Mouse (Mus musculus): ENCODE results near the gene Ccl11. TPM values are rescaled to one million over a fixed set of nuclear protein-coding genes. Genes with fewer than 3 reads are reported as not detected.

Gene Ccl11
- total RNA-seq, 2 experiments from 2014 or later = 0.34 to 0.62 TPM

DNA sequence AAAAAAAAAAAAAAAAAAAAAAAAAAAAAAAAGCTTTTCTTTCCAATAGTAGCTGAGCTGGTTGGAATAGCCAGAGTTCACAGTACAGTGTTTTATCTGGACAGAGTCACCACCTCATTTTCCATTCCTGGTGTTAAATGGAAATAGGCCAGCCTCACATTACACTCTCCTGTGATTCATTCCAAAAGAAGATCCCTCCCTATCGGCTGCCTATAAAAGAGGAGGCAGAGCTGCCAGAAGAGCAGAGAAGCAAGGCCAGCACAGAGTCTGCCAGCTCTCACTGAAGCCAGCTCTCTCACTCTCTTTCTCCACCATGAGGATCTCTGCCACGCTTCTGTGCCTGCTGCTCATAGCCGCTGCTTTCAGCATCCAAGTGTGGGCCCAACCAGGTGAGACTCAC, 12.2 kb upstream of the Ccl11 start, which contains the start of gene Ccl7:
Gene Ccl7, plus strand, starts transcription at position 242 of the 400 bp plus-strand sequence.
- peak in 1 of 2 experiments; percentile 43 for DNase-seq (ENCODE audit: low spot score in 2 of 2)
- intact Hi-C loops (cut with DNase I) = no loop called here

DNA sequence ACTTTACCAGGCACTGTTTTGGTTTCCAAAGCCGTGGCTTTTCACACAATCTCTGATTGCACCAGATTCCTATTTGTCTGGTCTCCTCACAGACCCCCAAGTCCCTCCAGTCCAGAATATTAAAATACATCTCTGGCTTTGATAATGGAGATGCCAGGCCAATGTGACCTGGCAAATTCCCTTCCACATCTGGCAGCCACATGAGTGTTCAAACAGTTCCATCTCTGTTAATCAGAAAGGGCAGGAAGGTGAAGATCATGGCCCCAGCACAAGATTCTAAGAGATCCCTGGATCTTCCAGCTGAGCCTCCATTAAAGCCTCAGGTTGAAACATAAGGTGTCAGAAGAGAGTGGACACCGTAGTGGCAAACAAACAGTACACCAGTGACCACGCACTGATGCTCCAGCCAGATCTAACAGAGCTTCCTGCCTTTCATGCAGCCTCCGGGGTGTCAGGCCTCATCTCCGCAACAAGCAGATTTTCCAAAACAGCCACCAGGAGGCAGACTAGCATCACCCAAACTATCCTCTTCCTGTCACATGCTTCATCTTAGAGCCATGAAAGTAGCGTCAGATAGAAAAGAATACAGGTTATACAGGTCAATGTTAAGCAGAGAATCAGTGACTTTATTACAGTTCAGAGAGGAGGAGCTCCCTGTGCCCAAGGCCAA, 9.7 kb upstream of the Ccl11 start:
- peak in 1 of 2 experiments; percentile 25 for DNase-seq (ENCODE audit: low spot score in 2 of 2)
- intact Hi-C loops (cut with DNase I) = loop anchor here (2.0 kb wide), 1 partner anchor 129 kb away; no protein-coding TSS in a partner anchor

DNA sequence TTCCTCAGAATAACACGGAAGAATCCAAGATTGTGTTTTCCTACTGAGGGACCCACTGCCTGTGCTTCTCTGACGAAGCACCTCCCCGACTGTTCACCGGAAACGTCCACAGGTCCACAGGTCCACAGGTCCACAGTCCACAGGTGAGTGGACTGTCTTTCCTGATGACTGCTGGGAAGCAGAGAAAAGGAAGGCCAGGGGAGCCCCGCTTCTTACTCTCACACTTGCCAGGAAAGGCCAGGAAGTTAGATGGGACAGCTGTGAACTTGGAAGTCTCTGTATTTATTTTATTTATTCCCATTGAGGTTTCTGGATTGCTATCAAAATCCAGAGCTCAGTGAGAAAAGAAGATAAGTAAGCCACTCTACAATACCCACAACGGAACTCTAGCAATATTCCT, 3.8 kb upstream of the Ccl11 start:
- DNase-seq (ENCODE audit: low spot score in 2 of 2) = no peak
- intact Hi-C loops (cut with DNase I) = no loop called here

DNA sequence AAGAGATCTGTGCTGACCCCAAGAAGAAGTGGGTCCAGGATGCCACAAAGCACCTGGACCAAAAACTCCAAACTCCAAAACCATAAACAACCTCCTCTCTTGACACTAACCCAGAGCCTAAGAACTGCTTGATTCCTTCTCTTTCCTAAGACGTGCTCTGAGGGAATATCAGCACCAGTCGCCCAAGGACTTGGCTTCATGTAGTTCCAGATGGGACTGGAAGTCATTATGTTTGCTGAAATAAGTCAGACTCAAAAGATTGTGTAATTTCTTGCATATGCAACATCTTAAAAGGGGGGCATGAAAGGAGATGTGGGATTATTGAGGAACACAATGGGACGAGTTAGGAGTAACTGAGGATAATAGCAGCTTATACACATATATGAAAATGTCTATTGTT, 4.6 kb downstream of the Ccl11 start:
- DNase-seq (ENCODE audit: low spot score in 2 of 2) = no peak
- intact Hi-C loops (cut with DNase I) = no loop called here

DNA sequence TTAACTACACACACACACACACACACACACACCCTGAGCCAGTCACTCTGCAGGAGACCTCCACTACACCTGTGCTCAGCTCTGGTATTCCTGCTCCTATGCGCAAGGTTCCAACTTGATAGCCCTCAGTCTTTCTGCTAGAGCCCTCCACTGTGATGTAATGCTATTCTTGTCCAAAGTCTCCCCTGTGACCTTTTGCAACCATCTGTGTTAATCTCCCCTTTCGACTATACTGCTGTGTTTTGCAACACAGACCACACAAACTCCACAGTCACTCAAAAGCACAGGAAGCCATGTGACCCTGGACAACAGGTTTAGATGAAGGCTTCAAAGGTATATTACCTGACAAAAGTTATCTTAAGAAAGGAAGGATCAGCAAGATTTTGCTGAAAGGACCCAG, 5.8 kb downstream of the Ccl11 start:
- no peak for DNase-seq (ENCODE audit: low spot score in 2 of 2)
- intact Hi-C loops (cut with DNase I) = no loop called here

DNA sequence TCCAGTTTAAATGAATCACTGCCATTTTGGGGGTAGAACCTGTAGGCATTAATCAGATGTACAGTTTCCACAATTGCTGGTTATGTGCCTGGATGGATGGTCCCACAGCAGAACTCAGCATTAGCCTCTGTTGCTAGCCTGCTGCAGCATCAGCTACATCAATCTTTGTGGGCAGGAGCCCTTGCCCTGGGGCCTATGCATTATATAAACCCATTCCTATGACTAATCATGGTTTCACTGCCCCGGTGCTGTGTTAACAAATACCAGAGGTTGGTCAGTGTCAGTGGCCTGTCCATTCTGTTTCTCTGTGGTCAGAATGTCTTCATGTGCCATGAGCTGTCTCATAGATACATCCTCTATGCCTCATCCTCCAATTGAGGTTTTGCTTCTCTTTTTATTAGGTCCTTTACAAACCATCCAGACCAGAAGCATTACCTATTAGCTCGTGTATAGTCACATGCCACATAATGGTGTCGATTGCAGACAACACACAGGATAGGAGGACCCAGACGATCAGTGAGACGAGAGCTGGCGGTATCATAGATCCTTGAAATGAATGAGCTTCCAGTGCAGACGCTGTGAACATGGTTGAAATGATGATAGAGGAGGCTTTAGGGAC, 9.4 kb downstream of the Ccl11 start:
- intact Hi-C loops (cut with DNase I) = loop anchor here (5.0 kb wide), 1 partner anchor 65 kb away; no protein-coding TSS in a partner anchor
- DNase-seq (ENCODE audit: low spot score in 2 of 2) = no peak

DNA sequence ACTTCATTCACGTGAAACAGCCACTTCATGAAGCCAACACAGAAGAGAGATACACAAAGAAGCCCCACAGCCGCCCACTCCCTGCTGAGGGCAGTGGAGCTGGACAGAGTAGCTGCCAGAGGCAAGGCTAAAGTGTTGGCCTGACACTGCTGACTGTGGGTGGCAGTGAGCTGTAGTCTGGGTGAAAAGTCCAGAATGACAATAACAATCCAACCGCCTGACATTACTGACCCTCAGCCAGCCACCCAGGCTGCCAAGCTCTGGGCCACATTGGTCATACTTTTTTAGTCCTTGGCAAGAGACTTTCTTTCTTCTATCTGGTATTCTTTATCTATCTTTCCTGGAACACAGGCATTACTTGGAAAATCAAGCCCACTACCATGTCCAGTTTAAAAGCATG, 13.5 kb downstream of the Ccl11 start:
- intact Hi-C loops (cut with DNase I) = no loop called here
- DNase-seq (ENCODE audit: low spot score in 2 of 2) = no peak

DNA sequence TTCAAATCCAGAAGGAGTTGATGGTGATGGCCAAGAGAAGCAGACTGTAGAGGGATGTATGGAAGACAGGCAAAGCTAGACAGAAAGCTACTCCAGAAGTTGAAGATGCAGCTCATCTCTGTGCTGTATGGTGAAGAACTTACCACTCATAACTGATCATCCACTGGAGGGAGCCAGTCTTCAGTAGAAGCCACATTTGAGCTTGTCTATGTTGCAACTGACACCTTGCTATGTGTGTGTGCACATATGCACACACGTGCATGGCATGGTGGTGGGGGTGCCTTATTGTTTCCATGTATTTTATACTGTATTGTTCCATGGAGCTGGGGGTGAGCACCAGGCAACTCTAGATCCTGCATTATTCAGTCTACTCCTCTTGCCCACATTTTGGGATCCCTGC, 14.8 kb downstream of the Ccl11 start:
- intact Hi-C loops (cut with DNase I) = no loop called here
- no peak for DNase-seq (ENCODE audit: low spot score in 2 of 2)

DNA sequence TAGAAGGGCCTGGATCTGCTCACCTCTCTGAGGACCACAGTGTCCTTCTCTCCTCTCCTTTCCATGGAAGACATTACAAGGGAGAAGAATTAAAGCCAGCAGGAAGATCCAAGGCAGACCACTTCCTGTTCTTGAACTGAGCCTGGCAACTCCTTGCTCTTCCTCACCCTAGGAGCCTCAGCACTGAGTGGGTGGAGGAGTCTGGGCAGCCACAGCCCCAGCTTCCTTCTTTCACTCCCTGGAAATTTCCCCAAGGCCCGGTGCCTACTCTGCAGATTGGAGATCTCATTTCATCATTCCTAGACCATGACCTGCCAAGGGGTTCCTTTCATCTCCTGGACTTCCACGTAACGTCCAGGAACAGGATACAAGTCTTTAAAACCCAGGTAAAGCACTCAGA, 15.4 kb downstream of the Ccl11 start:
- DNase-seq (ENCODE audit: low spot score in 2 of 2) = no peak
- intact Hi-C loops (cut with DNase I) = no loop called here

DNA sequence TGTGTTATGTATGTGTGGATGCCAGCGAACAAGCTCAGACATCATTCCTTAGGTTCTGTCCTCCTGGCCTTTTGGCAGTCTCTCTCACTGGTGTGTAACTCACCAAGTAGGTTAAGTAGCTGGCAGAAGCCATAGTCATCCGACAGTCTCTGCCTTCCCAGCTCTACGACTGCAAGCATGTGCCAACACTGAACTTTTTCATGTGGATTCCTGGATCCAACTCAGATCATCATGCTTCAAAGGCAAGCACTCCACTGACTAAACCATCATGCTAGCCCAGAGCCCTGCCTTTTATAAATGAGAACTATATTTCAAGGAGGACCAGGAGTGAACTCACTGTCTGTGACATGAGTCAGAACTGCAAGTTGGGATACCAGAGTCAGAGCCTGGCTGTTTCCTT, 16.1 kb downstream of the Ccl11 start:
- intact Hi-C loops (cut with DNase I) = no loop called here

DNA sequence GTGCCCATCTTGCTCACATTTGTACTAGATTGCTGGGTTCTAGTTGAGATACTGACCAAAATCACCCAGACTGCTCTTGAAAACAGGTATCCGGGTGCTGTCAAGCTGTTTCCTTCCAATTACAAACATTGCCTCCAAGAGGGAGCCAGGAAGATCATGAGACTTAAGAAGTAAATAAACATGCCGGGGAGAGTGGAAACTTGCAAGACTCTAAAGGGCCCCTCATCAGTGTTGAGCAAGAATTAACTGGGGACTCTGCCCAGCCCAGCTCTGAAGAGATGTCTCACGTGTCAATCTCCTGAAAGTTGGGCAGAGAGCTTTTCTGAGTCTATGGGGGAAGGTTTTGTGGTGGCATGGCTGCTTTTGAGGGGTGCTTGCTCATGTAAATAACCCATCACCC, 19.4 kb downstream of the Ccl11 start:
- DNase-seq (ENCODE audit: low spot score in 2 of 2) = no peak
- intact Hi-C loops (cut with DNase I) = no loop called here

More for the DNA sequence above, 16.1 kb downstream of the Ccl11 start:
- no peak for DNase-seq (ENCODE audit: low spot score in 2 of 2)

DNA sequence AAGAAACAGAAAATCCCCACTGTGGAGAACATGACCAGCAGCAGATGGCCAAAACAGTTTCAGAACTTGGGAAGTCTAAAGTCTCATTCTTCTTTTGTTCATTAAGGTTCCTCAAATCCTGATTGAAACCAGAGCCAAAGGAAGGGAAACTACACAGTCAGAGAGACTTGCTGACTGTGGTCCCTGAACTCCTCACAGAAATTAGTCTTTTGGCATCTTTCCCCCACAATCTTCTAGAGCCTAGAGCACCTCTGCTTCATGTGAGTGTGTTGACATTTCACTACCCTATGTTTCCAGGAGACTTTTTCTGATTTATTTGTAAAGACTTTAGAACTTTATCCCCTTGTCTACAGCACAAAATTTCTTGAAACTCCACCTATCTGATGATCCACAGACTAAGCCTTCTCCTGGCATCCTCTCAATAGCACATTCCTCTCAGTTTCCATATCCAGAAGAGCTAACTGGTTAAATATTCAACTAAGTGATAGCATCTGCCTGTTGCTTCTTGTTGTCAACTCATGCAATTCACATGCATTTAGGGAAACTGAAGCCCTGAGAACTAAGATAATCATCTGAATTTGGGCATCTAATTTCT, 20.6 kb downstream of the Ccl11 start:
- intact Hi-C loops (cut with DNase I) = no loop called here
- no peak for DNase-seq (ENCODE audit: low spot score in 2 of 2)

DNA sequence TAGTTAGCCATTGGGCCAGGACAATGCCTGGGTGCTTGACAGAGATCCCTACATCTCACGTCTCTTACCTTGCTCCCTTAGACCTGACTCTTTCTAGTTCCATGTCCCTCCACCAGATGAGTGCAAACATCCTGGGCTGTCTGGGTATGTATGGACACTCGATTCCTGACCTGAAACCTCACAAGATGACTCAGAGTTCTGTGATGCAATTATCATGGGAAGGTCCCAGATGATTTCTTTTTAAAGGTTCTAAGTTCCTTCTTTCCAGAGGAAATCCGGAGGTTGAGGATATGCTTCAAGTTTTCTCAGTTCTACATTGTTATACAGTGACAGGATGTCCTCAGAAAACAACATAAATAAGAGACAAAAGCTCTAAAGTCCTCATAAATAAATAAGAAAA, 23.2 kb downstream of the Ccl11 start:
- DNase-seq (ENCODE audit: low spot score in 2 of 2) = no peak
- intact Hi-C loops (cut with DNase I) = no loop called here

DNA sequence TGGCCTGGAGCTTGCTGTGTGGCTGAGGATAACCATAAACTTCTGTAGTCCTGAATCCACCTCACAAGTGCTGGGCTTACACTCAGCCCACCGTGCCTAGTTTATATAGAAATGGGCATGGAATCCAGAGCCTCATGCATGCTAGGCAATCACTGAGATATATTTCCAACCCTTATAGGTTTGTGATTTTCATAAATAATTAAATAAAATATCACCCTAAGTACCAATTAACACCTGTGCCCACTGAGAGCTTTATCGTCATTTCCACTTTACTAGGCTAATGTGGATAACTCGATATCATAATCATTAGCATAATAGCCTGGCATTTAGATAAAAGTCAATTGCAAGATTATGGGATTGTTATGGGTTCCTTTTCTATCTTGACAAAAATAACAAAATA, 26.7 kb downstream of the Ccl11 start:
- no peak for DNase-seq (ENCODE audit: low spot score in 2 of 2)
- intact Hi-C loops (cut with DNase I) = no loop called here

DNA sequence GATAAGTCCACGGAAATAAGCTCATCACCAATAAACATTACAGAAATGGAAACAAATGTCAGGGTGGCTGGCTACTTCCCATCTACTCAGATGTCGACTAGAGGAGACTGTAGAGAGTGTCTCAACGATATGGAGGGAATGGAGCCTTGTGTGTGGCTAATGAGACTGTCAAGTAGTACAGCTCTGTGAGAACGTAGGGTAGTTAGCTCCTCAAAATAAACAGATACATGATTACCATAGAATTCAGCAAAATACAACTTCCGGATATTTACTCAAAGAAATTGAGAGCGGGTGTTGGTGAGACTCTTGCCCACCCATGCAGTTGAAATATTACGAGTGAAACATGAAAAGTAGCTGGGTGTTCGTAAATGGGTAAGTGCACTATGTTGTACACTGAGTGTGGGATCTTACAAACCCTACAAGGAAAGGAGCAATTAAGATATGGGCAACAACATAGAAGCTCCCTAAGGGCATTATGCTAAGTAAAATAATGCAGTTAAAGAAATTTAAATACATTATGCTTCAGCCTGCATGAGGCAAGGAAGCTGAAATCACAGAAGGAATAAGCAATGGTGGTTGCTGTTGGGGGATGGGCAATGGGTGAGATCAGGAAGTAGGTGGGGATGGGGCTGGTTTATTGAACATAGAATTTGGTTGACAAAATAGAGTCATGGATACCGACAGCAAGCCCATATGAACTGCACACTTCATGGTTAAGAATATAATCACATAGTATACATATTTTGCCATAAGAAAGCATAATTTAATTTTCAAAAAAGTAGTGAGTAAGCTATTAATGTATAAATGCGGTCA, 42.1 kb downstream of the Ccl11 start:
- intact Hi-C loops (cut with DNase I) = no loop called here
- no peak for DNase-seq (ENCODE audit: low spot score in 2 of 2)

DNA sequence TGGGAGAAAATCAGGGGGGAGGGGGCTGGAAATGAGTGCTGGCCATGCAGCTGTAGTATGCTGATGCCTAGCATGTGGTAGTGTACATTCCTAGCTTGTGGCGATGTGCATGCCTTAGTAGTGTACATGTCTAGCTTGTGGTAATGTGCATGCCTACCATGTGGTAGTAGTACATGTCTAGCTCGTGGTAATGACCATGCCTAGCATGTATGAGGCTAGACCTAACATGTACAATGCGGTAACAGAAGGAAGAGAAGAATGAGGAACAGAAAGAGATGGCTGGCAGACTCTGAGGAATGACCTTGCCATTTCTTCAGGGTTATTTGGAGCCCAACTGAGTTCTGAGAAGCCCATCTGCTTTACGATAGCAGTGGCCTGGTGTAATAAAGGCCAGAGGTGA, 43.5 kb downstream of the Ccl11 start:
- intact Hi-C loops (cut with DNase I) = no loop called here
- DNase-seq (ENCODE audit: low spot score in 2 of 2) = no peak

DNA sequence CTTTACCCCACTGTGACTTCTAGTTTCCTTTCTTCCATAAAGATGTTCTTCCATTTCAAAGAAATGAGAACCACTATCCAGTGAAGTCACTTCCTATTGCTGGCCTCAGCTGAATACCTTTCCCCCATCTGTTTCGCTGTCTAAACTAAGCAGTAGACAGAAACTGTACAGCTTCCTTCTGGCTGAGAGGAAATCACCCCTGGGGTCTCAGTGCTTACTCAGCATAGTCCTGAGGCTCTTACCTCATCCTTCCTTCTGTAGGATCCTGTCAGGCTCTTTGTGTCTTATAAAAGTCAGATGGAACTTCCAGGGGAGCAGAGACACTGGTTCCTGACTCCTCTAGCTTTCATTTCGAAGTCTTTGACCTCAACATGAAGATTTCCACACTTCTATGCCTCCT, 43.9 kb downstream of the Ccl11 start, which contains the start of gene Ccl12:
Gene Ccl12, plus strand, starts transcription at position 317 of the 400 bp plus-strand sequence.
- DNase-seq (ENCODE audit: low spot score in 2 of 2) = no peak
- intact Hi-C loops (cut with DNase I) = no loop called here

DNA sequence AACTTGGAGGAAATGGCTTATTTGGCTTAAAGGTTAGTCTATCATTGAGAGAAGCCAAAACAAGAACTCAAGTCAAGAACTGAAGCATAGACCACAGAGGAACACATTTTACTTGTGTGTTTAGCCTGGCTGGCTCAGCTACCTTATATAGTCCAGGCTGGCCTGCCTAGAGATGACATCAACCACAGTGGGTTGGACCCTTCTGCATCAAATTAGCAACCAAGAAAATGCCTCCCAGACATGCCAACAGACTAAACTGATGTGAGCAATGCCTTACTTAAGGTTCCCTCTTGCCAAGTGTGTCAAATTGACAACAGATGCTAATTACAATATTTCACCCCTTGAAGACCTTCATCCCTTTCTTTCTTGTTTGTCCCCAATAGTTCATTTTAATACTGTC, 52.0 kb downstream of the Ccl11 start:
- intact Hi-C loops (cut with DNase I) = no loop called here
- DNase-seq (ENCODE audit: low spot score in 2 of 2) = no peak

DNA sequence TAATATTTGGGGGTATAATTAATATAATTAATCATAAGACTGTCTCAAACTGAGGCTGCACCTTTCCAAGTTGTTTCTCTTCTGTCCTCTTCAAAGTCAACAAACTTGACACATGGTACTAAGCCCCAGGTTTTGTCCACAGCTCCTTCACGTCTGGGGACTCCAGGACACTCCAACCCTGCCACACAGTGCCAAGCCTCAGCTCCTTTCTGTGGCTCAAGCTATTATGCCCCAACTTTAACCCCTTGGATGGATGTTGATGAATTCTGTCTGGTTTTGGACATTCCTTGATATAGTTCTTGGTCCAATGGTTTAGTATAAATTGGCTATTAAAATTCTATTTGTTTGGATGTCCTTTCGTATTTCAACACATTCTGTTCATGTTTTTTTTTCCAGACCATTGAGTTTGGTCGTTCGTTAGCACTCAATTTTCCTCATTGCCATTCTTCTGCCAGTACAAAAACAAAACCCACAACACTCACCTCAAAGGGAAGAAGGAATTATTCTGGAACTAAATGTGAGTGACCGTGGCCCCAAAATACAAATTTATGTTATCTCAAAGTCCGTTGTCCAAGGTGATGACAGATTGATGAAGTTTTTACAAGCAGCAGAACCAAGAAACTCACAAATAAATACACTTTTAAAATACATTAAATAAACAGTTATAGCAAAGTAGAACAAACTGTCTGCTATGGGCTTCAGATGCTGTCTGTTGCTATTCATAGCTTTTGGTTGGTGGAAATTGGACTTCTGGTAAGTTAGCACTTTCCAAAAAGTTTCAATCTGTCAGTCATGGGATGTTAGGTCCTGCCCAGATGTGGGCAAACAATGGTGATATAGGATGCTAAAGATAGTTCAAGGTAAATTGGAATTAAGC, 53.0 kb downstream of the Ccl11 start:
- DNase-seq (ENCODE audit: low spot score in 2 of 2) = no peak
- intact Hi-C loops (cut with DNase I) = no loop called here

All from left cerebral cortex, postnatal 25 days (tissue).